Mouse (Mus musculus): ENCODE results near the gene Vmn1r93. TPM values are rescaled to one million over a fixed set of nuclear protein-coding genes. Genes with fewer than 3 reads are reported as not detected.

Gene Vmn1r93
- polyA plus RNA-seq (2014; fragmentation: Illumina TruSeq; extraction: RNeasy Lipid Tissue Mini Kit (QIAGEN cat#74804); ENCODE audit: low read depth, low replicate concordance): not detected

DNA sequence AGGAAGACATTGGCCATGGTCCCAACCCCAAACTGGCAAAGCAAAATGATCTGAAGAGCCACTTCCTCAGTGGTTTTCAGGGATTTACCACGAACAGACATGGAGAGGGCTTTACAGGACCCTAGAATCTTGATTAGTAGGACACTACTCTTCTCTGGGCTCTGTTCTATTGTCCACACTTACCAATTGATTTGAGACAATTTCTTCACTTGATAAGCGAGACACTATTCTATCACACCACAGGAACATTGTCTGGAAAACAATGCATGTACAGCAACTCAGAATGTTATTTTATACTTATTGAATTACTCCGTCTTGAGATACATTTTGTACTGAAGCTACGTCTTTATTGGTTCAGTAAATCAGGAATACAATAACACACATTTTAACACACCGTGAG, at the start of gene Vmn1r93:
Gene Vmn1r93 (minus strand): TSS at position 101 of the 400 bp plus-strand sequence.

DNA sequence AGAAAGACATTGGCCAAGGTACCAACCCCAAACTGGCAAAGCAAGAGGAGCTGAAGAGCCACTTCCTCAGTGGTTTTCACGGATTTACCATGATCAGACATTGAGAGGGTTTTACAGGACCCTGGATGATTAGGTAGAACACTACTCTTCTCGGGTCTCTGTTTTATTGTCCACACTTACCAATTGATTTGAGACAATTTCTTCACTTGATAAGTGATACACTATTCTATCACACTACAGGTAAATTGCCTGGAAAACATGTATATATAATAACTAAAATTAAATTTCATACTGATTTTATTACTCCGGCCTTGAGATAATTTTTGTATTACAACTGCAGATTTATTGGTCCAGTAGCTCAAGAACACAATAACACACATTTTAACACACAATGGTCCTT, 29.4 kb upstream of the Vmn1r93 start, which contains the start of gene Vmn1r94:
Gene Vmn1r94 (minus strand): TSS at position 101 of the 400 bp plus-strand sequence.

DNA sequence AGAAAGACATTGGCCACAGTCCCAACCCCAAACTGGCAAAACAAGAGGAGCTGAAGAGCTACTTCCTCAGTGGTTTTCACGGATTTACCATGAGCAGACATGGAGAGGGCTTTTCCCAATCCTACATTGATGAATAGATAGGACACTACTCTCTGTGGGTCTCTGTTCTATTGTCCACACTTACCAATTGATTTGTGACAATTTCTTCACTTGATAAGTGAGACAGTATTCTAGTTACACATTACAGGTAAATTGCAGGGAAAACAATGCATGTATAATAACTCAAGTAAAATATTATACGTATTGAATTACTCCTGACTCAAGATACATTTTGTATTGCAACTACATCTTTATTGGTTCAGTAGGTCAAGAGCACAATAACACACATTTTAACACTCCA, 16.4 kb downstream of the Vmn1r93 start, which contains the start of gene Gm16442:
Gene Gm16442 (minus strand): TSS at position 101 of the 400 bp plus-strand sequence.

DNA sequence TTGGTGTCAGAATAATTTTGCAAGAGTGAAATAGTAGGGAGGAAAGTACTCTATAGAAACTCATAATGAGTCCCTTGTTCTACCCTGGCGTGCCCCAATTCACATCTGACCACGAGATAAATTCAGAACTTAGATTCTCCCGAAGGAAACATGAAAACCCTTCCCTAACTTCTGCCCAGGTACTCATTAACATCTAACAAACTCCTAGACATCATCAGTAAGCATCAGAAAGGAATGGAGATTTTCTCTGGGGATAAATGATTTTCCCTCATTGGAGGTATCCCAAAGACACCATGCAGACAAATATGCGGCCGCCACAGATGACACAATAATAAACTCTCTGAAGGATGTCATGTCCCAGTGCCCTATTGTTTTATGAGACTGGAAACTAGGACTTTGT, 39.5 kb downstream of the Vmn1r93 start, which contains the start of gene Vmn1r91:
Gene Vmn1r91 (plus strand): TSS at position 301 of the 400 bp plus-strand sequence.

Other genes with a start within 250 kb of the Vmn1r93 start
- 27.6 TPM for gene Pvr, start 217.9 kb downstream of the Vmn1r93 start, polyA plus RNA-seq (2014; fragmentation: Illumina TruSeq; extraction: RNeasy Lipid Tissue Mini Kit (QIAGEN cat#74804); ENCODE audit: low read depth, low replicate concordance)
- gene Igsf23, start 188.3 kb downstream of the Vmn1r93 start, polyA plus RNA-seq (2014; fragmentation: Illumina TruSeq; extraction: RNeasy Lipid Tissue Mini Kit (QIAGEN cat#74804); ENCODE audit: low read depth, low replicate concordance): 1.5 TPM
- gene Ceacam20, start 173.7 kb downstream of the Vmn1r93 start, polyA plus RNA-seq (2014; fragmentation: Illumina TruSeq; extraction: RNeasy Lipid Tissue Mini Kit (QIAGEN cat#74804); ENCODE audit: low read depth, low replicate concordance): 112 TPM
- 233 TPM for gene Nlrp9b, start 147.6 kb downstream of the Vmn1r93 start, polyA plus RNA-seq (2014; fragmentation: Illumina TruSeq; extraction: RNeasy Lipid Tissue Mini Kit (QIAGEN cat#74804); ENCODE audit: low read depth, low replicate concordance)
- 0.76 TPM for gene Vmn1r91, start 39.4 kb downstream of the Vmn1r93 start, polyA plus RNA-seq (2014; fragmentation: Illumina TruSeq; extraction: RNeasy Lipid Tissue Mini Kit (QIAGEN cat#74804); ENCODE audit: low read depth, low replicate concordance)
- not detected for gene Gm16442, start 16.5 kb downstream of the Vmn1r93 start, polyA plus RNA-seq (2014; fragmentation: Illumina TruSeq; extraction: RNeasy Lipid Tissue Mini Kit (QIAGEN cat#74804); ENCODE audit: low read depth, low replicate concordance)
- gene Vmn1r94, start 29.3 kb upstream of the Vmn1r93 start, polyA plus RNA-seq (2014; fragmentation: Illumina TruSeq; extraction: RNeasy Lipid Tissue Mini Kit (QIAGEN cat#74804); ENCODE audit: low read depth, low replicate concordance): not detected
- not detected for gene Vmn1r95, start 54.6 kb upstream of the Vmn1r93 start, polyA plus RNA-seq (2014; fragmentation: Illumina TruSeq; extraction: RNeasy Lipid Tissue Mini Kit (QIAGEN cat#74804); ENCODE audit: low read depth, low replicate concordance)
- not detected for gene Gm6164, start 66.5 kb upstream of the Vmn1r93 start, polyA plus RNA-seq (2014; fragmentation: Illumina TruSeq; extraction: RNeasy Lipid Tissue Mini Kit (QIAGEN cat#74804); ENCODE audit: low read depth, low replicate concordance)
- gene Gm4498, start 94.7 kb upstream of the Vmn1r93 start, polyA plus RNA-seq (2014; fragmentation: Illumina TruSeq; extraction: RNeasy Lipid Tissue Mini Kit (QIAGEN cat#74804); ENCODE audit: low read depth, low replicate concordance): not detected
- not detected for gene Gm5890, start 123.7 kb upstream of the Vmn1r93 start, polyA plus RNA-seq (2014; fragmentation: Illumina TruSeq; extraction: RNeasy Lipid Tissue Mini Kit (QIAGEN cat#74804); ENCODE audit: low read depth, low replicate concordance)
- gene Gm4133, start 195.0 kb upstream of the Vmn1r93 start, polyA plus RNA-seq (2014; fragmentation: Illumina TruSeq; extraction: RNeasy Lipid Tissue Mini Kit (QIAGEN cat#74804); ENCODE audit: low read depth, low replicate concordance): not detected
- gene Gm5728, start 236.3 kb upstream of the Vmn1r93 start, polyA plus RNA-seq (2014; fragmentation: Illumina TruSeq; extraction: RNeasy Lipid Tissue Mini Kit (QIAGEN cat#74804); ENCODE audit: low read depth, low replicate concordance): not detected

Measured in sigmoid colon, adult 10 weeks (tissue).